Mouse (Mus musculus) 416B (cell line): ENCODE measurements around the gene Fam129c.

Experiments used
- DNase-seq: peaks from one replicate; pipeline ENCODE4 v3.0.0; 2011; ENCODE audit warnings: low read depth

Gene Fam129c

DNA sequence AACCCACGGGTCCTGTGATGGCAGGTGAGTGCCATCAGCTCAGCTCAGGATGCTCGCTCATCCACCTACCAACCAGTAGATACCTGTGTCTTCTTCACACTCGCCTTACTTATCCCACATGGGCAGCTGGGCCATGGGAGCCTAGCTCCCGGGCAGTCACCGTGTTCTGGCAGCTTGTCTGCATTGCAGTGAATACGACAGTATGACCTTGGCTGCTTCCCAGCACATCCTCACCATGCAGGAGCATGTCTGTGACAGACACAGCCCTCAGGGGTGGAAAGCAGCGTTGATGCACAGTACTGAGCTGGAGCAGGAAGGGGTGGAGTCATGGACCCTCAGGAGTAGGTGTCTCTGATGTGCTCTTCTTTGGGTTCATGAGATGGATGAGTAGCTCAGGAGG, 23.0 kb upstream of the Fam129c start:
- DNase-seq, result no peak

DNA sequence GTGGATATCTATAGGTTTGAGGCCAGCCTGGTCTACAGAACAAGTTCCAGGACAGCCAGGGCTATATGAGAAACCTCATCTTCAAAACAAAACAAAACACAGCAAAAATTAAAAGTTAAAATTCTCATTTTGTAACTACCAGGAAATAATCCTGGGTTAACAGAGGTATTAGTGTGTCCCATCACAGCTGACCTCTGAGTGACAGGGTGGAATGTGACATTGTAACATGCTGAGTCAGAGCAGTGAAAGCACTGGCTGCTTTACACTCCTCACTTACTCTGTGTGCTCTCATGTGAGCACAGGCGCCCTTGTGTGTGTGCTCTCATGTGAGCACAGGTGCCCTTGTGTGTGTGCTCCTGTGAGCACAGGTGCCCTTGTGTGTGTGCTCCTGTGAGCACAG, 22.4 kb upstream of the Fam129c start:
- DNase-seq, result no peak

DNA sequence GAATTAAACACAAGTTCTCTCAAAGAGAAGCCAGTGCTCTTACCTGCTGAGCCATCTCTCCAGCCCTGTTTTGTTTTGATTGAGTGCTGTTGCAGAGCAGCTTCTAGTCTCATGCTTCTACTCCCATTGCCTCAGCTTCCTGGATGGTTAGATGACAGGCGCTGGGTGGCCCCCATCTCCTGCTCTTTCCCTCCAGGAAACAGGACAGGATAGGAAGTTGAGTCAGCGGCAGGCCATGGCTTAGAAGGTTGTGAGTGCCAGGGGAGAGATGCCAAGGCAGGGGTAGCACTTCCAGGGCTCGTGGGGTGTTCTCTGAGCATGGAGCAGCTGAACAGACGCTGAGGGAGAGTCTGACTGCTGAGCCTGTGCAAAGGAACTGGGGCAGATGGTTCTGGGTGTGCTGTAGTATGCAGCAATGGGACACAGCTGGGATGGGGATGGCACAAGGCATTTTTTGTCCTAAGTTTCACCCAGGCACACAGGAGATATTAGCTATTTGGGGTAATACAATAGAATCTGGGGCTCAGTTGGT, 19.5 kb upstream of the Fam129c start:
- DNase-seq, result peak; percentile 65

DNA sequence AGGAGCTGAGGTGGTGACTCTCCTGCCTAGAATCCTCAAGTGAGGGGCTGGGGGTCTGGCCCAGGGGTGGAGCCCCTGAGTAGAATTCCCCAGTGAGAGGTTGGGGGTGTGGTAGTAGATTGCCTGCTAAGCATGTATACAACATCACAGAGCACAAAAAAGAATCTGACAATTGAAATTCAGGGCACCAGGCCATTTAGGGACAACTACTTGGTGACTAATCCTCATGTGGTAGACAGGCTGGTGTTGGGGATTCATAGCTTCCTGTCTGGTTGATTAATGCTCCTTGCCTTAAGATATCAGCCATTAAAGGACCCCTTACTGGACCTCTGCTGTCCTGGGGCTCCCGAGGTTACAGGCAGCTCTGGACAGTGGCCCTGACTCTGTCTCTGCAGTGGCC, 18.4 kb upstream of the Fam129c start:
- peak; percentile 81 for DNase-seq

DNA sequence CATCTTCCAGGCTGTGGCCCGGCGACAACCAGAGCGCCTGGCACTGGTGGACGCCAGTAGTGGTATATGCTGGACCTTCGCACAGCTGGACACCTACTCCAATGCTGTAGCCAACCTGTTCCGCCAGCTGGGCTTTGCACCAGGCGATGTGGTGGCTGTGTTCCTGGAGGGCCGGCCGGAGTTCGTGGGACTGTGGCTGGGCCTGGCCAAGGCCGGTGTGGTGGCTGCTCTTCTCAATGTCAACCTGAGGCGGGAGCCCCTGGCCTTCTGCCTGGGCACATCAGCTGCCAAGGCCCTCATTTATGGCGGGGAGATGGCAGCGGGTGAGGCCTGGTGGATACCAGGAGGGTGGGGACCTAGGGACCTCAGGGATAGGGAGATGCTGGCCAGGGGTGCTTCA, 18.0 kb upstream of the Fam129c start:
- no peak for DNase-seq

DNA sequence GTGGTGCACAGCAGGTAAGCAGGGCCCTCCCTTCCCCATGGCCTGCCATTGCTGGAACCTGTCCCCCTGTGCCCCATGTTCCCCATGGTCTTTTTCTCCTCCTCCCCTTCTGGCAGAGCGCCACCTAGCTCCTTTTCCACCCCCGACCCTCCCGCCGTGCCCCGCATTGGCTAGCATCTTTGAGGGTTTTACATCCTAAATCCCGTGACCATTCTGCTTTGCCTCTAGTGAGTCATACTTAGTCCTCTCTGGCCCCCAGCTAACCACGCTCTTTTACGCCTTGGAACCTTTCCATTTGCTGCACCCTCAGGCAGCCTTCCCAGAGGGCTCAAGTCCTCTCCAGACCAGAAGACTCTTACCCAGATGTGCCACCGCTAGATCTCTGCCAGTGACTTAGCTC, 17.2 kb upstream of the Fam129c start:
- peak; percentile 79 for DNase-seq

DNA sequence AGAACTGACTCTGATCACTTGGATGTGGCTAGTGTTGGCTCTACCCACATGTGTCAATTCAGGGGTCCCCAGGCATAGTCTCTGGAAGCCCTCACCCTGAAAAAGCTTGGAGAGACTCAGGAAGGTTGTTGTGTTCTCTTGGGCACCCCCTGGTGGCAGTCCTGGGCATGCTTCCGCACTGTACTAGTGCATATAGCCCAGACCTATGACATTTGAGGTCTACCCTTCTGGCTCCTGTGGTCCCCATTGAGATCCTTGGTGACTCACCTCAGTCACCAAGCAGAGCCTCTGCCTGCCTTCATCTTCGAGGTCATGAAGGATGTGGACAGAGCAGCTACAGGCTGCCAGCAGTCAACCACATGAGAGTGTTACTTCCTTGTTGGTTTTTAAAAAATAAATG, 10.6 kb upstream of the Fam129c start:
- peak; percentile 79 for DNase-seq

DNA sequence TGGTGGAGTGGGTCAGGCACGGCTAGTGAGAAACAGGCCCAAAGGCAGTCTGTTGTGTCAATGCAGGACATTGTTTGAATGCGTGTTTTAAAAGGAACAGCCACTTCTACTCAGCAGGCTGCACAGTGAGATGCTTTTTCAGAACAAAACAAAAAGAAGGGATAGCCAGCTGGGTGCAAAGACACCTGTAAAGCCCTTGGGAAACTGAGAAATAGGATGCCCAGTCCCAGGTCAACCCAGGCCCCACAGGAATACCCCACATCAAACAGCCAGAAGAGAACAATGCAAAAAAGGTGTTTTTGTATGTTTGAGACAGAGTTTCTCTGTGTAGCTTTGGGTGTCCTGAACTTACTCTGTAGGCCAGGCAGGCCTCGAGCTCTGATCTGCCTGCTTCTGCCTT, 8.7 kb upstream of the Fam129c start:
- no peak for DNase-seq

DNA sequence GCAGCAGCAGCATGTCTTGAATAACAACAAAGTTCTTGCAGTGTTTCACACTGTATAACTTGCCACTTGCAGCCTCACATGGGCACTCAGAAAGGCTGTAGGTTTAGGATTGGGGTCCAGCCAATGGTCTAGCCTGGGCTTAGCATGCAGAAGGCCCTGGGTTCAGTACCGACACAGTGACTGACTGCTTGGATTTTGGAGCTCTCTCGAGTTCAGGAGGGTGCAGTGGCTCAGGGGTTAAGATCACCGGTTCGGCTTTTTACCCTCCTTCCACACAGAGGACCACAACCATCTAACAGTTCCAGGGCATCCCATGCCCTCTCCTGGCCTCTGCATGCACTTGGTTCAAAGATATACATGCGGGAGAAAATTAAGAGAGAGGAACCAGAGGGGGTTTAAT, 6.4 kb upstream of the Fam129c start:
- no peak for DNase-seq

DNA sequence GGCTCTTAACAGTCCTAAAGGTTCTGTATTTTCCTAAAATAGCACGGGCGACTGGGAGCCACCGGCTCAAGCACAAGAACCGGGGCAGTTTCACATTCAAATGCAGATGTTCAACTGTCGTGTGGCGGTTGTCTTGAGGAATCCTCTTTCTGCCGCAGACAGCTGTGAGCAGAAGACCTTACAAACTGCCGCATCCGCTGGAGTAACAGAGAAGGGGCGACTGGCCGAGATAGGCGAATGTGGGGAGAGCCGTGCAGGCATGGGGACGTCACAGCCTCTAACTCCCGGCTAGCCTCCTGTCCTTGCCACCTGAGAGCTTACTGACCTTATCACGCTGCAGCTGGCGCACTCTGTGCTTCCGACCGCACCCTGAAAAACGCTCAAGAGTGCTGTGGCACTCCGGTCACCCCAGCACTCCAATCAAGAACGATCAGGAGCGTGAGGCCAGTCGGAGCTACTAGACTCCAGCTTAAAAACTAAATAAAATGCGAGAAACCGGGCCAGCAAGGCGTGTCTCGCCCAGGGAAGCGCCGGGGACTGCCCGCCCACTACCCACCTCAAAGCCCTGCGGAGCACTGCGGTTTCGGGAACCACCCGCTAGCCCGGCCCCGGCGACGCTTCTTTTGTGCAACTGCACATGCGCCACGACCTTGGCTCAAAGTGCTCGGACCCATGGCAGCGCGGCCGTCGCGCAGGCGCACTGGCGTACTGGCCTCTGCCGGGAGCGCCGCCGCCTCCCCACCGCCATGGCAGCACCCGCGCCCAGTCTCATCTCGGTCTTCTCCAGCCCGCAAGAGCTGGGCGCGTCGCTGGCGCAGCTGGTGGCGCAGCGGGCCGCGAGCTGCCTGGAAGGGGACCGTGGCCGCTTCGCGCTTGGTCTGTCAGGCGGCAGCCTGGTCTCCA, 5.7 kb upstream of the Fam129c start, which contains the start of gene Pgls:
TSS of gene Pgls (plus strand) at position 706 of the 903 bp plus-strand sequence.
- peak; percentile 95 for DNase-seq

DNA sequence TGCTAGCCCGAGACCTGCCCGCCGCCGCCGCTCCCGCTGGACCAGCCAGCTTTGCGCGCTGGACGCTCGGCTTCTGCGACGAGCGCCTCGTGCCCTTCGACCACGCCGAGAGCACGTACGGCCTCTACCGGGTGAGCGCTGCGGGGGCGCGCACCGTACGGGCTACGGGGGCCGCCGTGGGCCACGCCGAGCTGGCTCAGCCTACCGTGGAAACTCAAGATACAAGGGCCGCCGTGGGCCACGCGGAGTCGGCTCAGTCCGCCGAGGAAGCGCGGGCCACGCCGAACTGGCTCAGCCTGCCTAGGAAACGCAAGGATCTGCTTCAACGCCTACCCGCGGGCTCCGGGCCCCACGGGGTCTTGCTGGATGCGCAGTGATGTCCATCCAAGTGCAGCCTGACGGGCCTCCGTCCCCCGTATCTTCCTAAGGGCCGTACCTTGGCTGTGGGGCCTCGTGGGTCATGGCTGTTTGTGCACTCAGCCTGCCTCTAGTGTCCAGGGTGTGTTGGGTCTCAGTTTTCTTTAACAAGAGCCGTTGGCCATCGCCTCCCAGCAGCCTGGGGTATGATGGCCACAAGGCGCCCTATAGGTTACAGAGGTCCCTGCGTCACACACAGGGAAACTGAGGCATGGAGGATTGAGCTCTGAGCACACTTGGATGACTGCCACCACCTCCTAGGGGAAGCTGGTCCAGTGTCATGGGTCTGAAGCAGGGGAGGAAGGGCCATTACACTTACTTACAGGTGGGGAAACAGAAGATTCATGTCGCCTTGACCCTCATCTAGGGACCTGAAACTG, 4.9 kb upstream of the Fam129c start:
- peak; percentile 75 for DNase-seq

DNA sequence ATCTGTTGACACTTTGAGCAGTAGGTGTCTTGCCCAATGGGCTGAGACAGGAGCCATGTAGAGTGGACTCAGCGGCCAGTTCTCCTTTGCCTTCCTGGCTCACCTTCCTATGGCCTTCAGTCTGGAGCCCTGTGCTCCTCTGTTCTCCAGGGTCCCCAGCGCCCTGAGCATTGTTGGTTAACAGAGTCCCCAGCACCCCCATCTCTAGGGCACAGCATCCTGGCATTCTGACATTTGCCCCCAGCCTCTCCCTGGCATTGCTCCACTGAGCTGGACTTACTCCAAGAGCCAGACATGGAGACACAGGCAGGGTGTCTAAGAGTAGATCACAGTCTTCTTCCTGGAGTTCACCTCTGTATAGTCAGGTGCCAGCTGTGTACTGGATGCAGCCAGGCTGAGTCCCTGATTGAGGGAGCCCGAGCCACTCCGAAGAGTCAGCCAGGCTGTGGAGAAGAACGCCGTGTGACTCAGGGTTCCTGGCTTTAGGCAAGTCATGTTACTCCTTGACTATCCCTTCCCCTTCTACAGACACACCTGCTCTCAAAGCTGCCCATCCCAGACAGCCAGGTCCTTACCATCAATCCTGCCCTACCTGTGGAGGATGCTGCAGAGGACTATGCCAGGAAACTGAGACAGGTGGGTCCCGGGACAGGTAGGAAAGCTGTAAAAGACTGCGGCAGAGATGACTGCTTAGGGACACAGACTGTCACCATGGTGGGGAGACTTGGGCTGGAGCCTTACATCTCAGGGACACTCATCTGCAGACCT, 3.7 kb upstream of the Fam129c start:
- no peak for DNase-seq

DNA sequence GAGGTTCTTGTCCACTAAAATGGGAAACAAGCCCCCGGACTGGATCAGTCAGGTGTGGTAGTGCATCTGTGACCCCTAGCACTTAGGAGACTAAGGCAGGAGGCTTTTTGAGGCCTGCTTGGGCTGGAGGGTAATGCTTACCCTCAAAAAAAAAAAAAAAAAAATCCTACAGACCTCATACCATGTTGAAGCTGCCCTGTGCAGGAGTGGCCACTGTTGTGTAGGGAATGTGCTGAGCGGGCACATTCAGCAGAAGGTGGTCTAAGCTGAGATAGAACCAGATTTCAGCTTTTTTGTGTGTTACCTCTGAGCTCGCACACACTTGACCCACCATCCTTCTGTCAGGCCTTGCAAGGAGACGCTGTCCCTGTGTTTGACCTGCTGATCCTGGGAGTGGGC, 3.1 kb upstream of the Fam129c start:
- DNase-seq, result no peak

DNA sequence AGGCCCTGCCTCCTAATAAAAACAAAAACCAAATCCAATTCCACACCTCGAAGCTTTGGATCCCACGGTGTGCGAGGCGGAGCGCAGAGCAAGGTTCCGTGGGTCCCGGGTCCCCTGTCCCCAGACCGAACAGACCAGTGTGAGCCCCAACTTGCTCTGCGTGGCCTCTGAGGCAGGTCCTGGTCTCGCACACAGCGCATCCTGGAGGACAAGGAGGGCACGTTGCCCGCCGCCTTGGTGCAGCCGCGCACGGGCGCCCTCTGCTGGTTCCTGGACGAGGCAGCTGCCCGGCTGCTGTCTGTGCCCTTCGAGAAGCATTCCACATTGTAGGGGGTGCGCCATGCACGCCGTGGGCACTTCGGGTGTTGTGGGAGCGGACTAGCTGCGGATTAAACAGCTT, 1.6 kb upstream of the Fam129c start:
- DNase-seq, result peak; percentile 82

DNA sequence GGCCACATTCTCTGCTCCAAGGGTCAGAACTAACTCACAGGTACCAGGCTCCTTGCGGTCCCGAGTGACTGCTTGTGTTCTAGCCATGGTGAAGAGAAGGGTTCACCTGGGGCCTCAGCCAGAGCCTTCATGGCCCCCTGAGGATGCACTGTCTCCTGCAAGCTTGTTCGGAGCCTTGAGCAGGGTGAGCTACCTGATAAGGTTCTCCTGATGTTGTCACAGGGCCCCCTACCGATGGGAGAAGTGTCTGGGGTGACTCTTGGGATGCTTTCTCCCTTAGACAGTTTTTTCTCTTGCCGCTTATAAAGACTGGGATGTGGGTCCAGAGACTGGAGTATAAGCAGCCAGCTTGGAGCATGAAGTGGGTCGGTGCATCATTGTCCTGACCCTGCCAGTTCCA, 1.1 kb upstream of the Fam129c start:
- no peak for DNase-seq

DNA sequence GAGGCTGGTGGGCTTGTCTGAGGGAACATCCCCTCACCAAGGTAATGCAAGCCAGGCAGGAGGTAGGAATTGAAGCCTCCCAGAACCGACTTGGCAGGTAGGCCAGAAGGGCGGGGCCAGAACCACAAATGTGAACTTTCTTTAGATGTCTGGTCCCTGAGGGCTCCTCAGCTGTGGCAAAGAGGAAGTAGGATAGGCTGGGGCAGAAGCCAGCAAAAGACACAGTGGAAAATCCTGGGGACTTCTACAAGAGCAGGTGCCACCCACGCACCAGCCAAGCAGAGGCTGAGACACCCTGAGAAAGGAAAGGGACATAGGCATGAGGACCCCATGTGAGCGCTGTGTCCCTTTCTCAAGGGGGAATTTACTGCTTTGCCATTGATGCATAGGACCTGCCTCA, 650 bp upstream of the Fam129c start:
- no peak for DNase-seq

DNA sequence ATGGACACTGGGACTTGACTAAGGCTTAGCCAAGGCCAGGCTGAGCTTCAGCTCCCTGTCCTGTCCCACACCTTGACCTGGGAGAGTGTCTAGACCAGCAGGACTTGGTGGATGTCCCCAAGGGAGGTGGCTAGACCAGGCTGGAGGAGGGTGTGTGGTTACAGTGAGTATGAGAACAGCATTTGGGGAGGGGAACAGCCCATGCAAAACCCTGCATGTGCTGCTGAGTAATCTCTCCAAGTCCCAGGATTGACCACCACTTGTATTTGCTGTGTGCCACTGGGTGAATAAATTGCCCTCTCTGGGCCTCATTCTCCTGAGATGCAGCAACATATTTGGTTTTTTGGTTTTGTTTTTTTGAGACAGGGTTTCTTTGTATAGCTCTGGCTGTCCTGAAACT, 927 bp downstream of the Fam129c start:
- DNase-seq, result no peak

DNA sequence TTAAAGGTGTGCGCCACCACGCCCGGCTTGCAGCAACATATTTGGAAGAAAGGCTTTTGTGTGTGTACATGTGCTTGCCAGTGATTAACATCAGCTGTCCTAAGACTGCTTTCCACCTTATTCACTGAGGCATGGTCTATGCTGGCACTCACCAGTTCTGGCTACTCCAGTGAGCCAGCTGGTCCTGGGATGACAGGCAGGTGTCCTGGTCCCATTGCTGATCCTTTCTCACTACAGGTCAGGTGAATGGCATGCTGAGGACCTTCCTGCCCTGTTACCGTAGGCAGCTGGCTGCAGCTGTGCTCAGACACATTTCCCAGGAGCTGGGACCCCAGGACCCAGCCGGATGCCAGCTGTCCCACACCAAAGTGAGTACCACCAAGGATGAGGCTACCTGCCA, 1.4 kb downstream of the Fam129c start:
- no peak for DNase-seq

DNA sequence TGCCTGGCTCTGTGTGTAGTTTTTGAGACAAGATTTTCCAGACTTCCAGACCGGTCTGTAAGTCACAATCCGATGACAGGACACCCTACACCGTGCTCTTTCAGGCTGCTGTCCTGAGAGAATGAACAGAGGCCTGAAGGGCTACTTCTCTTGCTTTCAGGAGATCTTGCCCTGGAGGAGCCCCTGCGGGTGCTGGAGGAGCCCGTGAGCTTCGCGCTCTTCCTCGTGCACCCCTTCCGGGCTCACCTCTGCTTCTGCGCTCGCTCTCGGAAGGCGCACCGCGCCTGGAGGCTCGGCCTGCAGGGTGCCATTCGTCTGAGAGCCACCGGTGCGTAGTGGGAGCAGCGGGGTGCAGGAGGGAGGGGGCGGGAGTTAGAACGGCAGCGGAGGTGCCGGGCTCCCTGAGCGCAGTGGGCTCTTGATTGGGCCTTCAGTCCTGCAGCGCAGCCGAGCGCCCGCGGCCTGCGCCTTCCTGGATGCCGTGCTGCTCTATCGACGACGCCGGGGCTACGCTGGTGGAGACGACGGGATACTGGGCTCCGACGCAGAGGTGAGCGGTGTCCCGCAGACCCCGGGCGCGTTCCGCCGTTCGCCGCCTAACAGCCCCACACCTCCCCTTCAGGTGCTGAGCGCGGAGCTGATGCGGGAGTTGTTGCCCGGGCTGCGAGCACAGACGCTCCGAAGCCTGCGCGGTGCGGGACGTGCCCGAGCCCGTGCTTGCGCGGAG, 4.7 kb downstream of the Fam129c start:
- DNase-seq, result no peak

DNA sequence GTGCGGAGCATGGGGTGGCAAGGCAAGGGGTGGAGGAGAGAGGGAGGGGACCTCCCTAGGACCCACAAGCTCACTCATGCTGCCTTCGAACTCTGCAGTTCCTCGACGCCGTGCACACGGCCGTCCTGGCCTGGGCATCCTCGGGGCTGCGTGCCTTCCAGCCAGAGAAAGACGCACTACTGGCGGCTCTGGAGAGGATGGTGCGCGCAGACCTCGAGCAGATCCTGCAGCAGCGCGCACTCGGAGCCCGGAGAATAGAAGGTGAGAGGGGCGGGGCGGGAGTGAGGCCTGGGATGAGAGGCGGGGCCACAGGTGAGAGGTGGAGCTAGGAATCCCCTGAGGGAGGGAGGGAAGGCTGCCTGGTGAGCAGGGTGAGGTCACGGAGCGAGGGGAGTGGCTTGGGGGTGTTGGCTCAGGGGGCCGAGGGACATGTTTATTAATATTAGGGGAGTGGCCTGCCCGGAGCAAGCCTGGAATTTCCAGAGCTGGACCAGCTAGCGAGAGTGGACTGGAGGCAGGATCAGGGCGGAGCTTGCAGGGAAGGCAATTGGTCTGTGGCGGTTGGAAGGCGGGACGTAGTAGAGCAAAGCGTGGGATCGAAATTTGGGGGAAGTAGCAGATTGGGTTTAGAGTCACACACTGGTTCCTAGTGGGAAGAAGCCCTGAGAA, 5.4 kb downstream of the Fam129c start:
- DNase-seq, result no peak

DNA sequence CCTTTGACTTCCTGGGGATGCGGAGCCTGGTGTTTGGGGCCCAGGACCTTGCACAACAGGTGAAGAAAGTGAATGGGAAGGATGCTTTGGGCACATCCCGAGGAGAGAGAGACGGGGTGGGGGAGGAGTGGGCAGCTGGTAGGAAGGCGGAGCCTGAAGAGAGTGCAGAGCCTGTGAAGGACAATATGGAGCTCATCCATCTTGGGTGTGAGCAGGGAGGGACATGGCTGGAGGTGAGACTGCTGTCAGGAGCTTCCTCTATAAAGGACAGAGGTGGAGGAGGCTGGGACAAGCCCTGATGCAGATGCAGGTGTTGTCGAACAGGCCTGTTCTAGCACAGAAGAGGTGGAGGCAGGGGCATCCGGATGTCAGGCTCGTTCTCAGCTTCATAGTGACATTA, 6.6 kb downstream of the Fam129c start:
- DNase-seq, result no peak
